Mouse (Mus musculus) liver, embryonic 14.5 days (tissue): Measurements from ENCODE around the gene Wtip. TPM values are rescaled to one million over a fixed set of nuclear protein-coding genes. Genes with fewer than 3 reads are reported as not detected.

Source experiments
- ATAC-seq: fragments of 200-750 bp; cut with Nextera tagmentation; 2 replicates; pipeline ENCODE4 v1.8.0; 2017; ENCODE audit warnings: moderate number of reproducible peaks, mild to moderate bottlenecking, moderate library complexity; ENCODE audit not compliant: insufficient read depth
- DNase-seq, 3 experiments: peaks; one replicate each; pipeline ENCODE4 v3.0.0-alpha.2; 2012 to 2013; ENCODE audit warnings: low read depth in 3 of 3, low spot score in 3 of 3
- H3K27ac ChIP-seq: fragments of 300-500 bp; sonication (generic); 2 replicates; pipeline ENCODE4 v1.5.1; 2014; ENCODE audit warnings: moderate library complexity, mild to moderate bottlenecking, control low read depth, inconsistent platforms
- H3K27me3 ChIP-seq: fragments of 300-500 bp; sonication (generic); 2 replicates; pipeline ENCODE4 v1.6.1; 2014; ENCODE audit warnings: mild to moderate bottlenecking, low read length, moderate library complexity; ENCODE audit not compliant: control insufficient read depth, insufficient read depth
- H3K36me3 ChIP-seq: fragments of 300-500 bp; sonication (generic); replicated peaks from 2 replicates; pipeline ENCODE4 v1.6.1; 2014; ENCODE audit warnings: low read depth; ENCODE audit not compliant: control insufficient read depth, insufficient read depth
- H3K4me1 ChIP-seq, 2 experiments: fragments of 200-500 bp in 1 of 2; fragments of 300-500 bp in 1 of 2; sonication (generic) in 1 of 2; replicated peaks; 2 replicates each; pipeline ENCODE4 v1.6.1; 2012 to 2014; ENCODE audit warnings: antibody characterized with exemption in 1 of 2, inconsistent platforms in 1 of 2, low read length in 1 of 2; ENCODE audit not compliant: control insufficient read depth in 2 of 2, insufficient read depth in 2 of 2
- H3K4me2 ChIP-seq: fragments of 300-500 bp; sonication (generic); 2 replicates; pipeline ENCODE4 v1.6.1; 2014; ENCODE audit warnings: low read depth, mild to moderate bottlenecking, control low read depth, moderate library complexity
- H3K4me3 ChIP-seq, 2 experiments: fragments of 200-500 bp in 1 of 2; fragments of 300-500 bp in 1 of 2; sonication (generic) in 1 of 2; 2 replicates each; pipeline ENCODE4 v1.5.1; 2012 to 2014; ENCODE audit warnings: low read depth in 2 of 2, low read length in 2 of 2, mild to moderate bottlenecking in 2 of 2, control low read depth in 1 of 2, inconsistent platforms in 1 of 2, moderate library complexity in 1 of 2; ENCODE audit not compliant: insufficient read depth in 1 of 2
- H3K9ac ChIP-seq: fragments of 300-500 bp; sonication (generic); replicated peaks from 2 replicates; pipeline ENCODE4 v1.6.1; 2014; ENCODE audit warnings: mild to moderate bottlenecking, control low read depth, moderate library complexity
- H3K9me3 ChIP-seq: fragments of 300-500 bp; sonication (generic); 2 replicates; pipeline ENCODE4 v1.6.1; 2016; ENCODE audit warnings: low read length, mixed read lengths; ENCODE audit not compliant: control insufficient read depth
- CTCF ChIP-seq: IDR thresholded peaks from 2 replicates; pipeline ENCODE4 v1.5.1; 2016; ENCODE audit warnings: antibody characterized with exemption, low read depth, control low read depth
- EP300 ChIP-seq: IDR thresholded peaks from 2 replicates; pipeline ENCODE4 v1.6.1; 2016; ENCODE audit warnings: antibody characterized with exemption, low read depth
- WGBS: fragments of 180-500 bp; shearing (Covaris S2); extraction: QIAGEN DNeasy Blood & Tissue Kit; methylation state at CpG from one replicate; pipeline ENCODE4 v1.1.7; 2014; ENCODE audit not compliant: insufficient replicate concordance; 5-methylcytosine and 5-hydroxymethylcytosine counted together
- polyA plus RNA-seq, 2 experiments: library from polyadenylated mRNA; depleted of rRNA in 1 of 2; stranded (reverse) in 1 of 2; unstranded in 1 of 2; fragments of >200 nt; fragmentation: Nextera tagmentation in 1 of 2; extraction: Ambion mirVana in 1 of 2; gene quantifications; 2 replicates each; pipeline versions ENCODE4 v1.2.1 to v1.2.3; 2012 to 2014

Gene Wtip
- polyA plus RNA-seq, 2 experiments: 0.47 to 2.8 TPM

GRCm38 (mm10) chr7:34157994-34158393, 24.9 kb upstream of the Wtip start:
- Histone ChIP-seq H3K9me3 (no peaks in the 10 kb centered on the region), H3K27me3 (no peaks in the 10 kb centered on the region), H3K27ac (no peak overlapping the region), H3K9ac (no peak overlapping the region; the same call in 1 of the 2 replicates), H3K4me1 (no peaks in the 10 kb centered on the region), H3K36me3 (peaks cover 92% of the 10 kb centered on the region), H3K4me3 (no peak overlapping the region), H3K4me2 (no peak overlapping the region)
- no peak for ATAC-seq
- 92% methylated on average over 3 of the region's 3 CpGs for WGBS
- TF ChIP-seq EP300 (no peak), CTCF (no peak)
- DNase-seq: no peak

- Histone ChIP-seq H3K4me1 (peaks cover 8 to 17% of the 10 kb centered on the region in 2 experiments), H3K27me3 (no peaks in the 10 kb centered on the region), H3K4me2 (peak overlapping the region; percentile 48), H3K9ac (peak overlapping the region; percentile 32), H3K36me3 (peaks cover 93% of the 10 kb centered on the region), H3K4me3 (no peak overlapping the region; a peak in 1 of 4 replicates), H3K27ac (peak overlapping the region; percentile 31), H3K9me3 (no peaks in the 10 kb centered on the region; the same call in 1 of the 2 replicates)
- TF ChIP-seq EP300: peak; percentile 68
- TF ChIP-seq CTCF: no peak
- DNase-seq (peak; percentile 42 to 67 (median 49)), ATAC-seq (peak; percentile 88)
- 27% methylated on average over 4 of the region's 4 CpGs for WGBS
Measured at GRCm38 (mm10) chr7:34147193-34147592, 14.1 kb upstream of the Wtip start.

- no peaks in the 10 kb centered on the region for H3K27me3 ChIP-seq
- TF ChIP-seq EP300 (no peak), CTCF (no peak)
- H3K4me1 ChIP-seq: no peaks in the 10 kb centered on the region
- H3K4me3 ChIP-seq: no peak overlapping the region
- no peak for ATAC-seq
- no peak overlapping the region for H3K9ac ChIP-seq
- DNase-seq: no peak
- peaks cover 59% of the 10 kb centered on the region for H3K36me3 ChIP-seq
- H3K9me3 ChIP-seq: no peaks in the 10 kb centered on the region
- H3K27ac ChIP-seq: no peak overlapping the region
- WGBS: 93% methylated on average over 13 of the region's 13 CpGs
- H3K4me2 ChIP-seq: no peak overlapping the region
Measured at GRCm38 (mm10) chr7:34141123-34141522, 8.1 kb upstream of the Wtip start.

- Histone ChIP-seq H3K4me1 (no peaks in the 10 kb centered on the region), H3K4me2 (no peak overlapping the region), H3K27me3 (peaks cover 2% of the 10 kb centered on the region), H3K9ac (no peak overlapping the region), H3K9me3 (no peaks in the 10 kb centered on the region), H3K36me3 (peaks cover 44% of the 10 kb centered on the region), H3K27ac (no peak overlapping the region), H3K4me3 (no peak overlapping the region)
- TF ChIP-seq EP300: no peak
- TF ChIP-seq CTCF: no peak
- ATAC-seq: no peak
- 73% methylated on average over 6 of the region's 6 CpGs for WGBS
- no peak for DNase-seq
Measured at GRCm38 (mm10) chr7:34139493-34139892, 6.4 kb upstream of the Wtip start.

GRCm38 (mm10) chr7:34134336-34134735, 1.3 kb upstream of the Wtip start:
- Histone ChIP-seq H3K9me3 (no peaks in the 10 kb centered on the region), H3K4me1 (no peaks in the 10 kb centered on the region; a peak in 1 of 4 replicates), H3K36me3 (no peaks in the 10 kb centered on the region), H3K9ac (no peak overlapping the region), H3K27me3 (peaks cover 39% of the 10 kb centered on the region), H3K4me2 (no peak overlapping the region), H3K4me3 (no peak overlapping the region), H3K27ac (no peak overlapping the region)
- DNase-seq (no peak), ATAC-seq (no peak)
- TF ChIP-seq EP300 (no peak), CTCF (no peak)
- 66% methylated on average over 2 of the region's 2 CpGs for WGBS
